Mouse (Mus musculus) ES-Bruce4 (cell line): ENCODE measurements at regions not wholly inside any gene's neighbourhood (a gene's known extent, or its start where the extent isn't known, plus 50 kb on each side); places are given as distances from the start of the nearest gene placed in this dataset.

Experiments used
- CTCF ChIP-seq: IDR thresholded peaks from one replicate; pipeline ENCODE4 v1.8.1; 2011; ENCODE audit warnings: low read depth, low read length
- EP300 ChIP-seq: IDR thresholded peaks from 2 replicates; pipeline ENCODE4 v1.6.1; 2011; ENCODE audit warnings: low read depth, low read length; ENCODE audit not compliant: insufficient read depth
- POLR2A ChIP-seq: IDR thresholded peaks from one replicate; pipeline ENCODE4 v1.8.1; 2011; ENCODE audit warnings: low read length; ENCODE audit not compliant: insufficient read depth

GRCm38 (mm10) chr16:7701471-7701870 is 723.5 kb downstream of the Tmem114 start:
- no peak for TF ChIP-seq CTCF
- TF ChIP-seq POLR2A = no peak
- TF ChIP-seq EP300 = no peak
